Mouse (Mus musculus) liver, embryonic 14.5 days (tissue): Measurements from ENCODE around the gene Pml. TPM values are rescaled to one million over a fixed set of nuclear protein-coding genes. Genes with fewer than 3 reads are reported as not detected.

Experiments used
- ATAC-seq: fragments of 200-750 bp; cut with Nextera tagmentation; 2 replicates; pipeline ENCODE4 v1.8.0; 2017; ENCODE audit warnings: moderate number of reproducible peaks, mild to moderate bottlenecking, moderate library complexity; ENCODE audit not compliant: insufficient read depth
- DNase-seq, 3 experiments: peaks; one replicate each; pipeline ENCODE4 v3.0.0-alpha.2; 2012 to 2013; ENCODE audit warnings: low read depth in 3 of 3, low spot score in 3 of 3
- H3K27ac ChIP-seq: fragments of 300-500 bp; sonication (generic); 2 replicates; pipeline ENCODE4 v1.5.1; 2014; ENCODE audit warnings: moderate library complexity, mild to moderate bottlenecking, control low read depth, inconsistent platforms
- H3K27me3 ChIP-seq: fragments of 300-500 bp; sonication (generic); 2 replicates; pipeline ENCODE4 v1.6.1; 2014; ENCODE audit warnings: mild to moderate bottlenecking, low read length, moderate library complexity; ENCODE audit not compliant: control insufficient read depth, insufficient read depth
- H3K36me3 ChIP-seq: fragments of 300-500 bp; sonication (generic); replicated peaks from 2 replicates; pipeline ENCODE4 v1.6.1; 2014; ENCODE audit warnings: low read depth; ENCODE audit not compliant: control insufficient read depth, insufficient read depth
- H3K4me1 ChIP-seq, 2 experiments: fragments of 200-500 bp in 1 of 2; fragments of 300-500 bp in 1 of 2; sonication (generic) in 1 of 2; replicated peaks; 2 replicates each; pipeline ENCODE4 v1.6.1; 2012 to 2014; ENCODE audit warnings: antibody characterized with exemption in 1 of 2, inconsistent platforms in 1 of 2, low read length in 1 of 2; ENCODE audit not compliant: control insufficient read depth in 2 of 2, insufficient read depth in 2 of 2
- H3K4me2 ChIP-seq: fragments of 300-500 bp; sonication (generic); 2 replicates; pipeline ENCODE4 v1.6.1; 2014; ENCODE audit warnings: low read depth, mild to moderate bottlenecking, control low read depth, moderate library complexity
- H3K4me3 ChIP-seq, 2 experiments: fragments of 200-500 bp in 1 of 2; fragments of 300-500 bp in 1 of 2; sonication (generic) in 1 of 2; 2 replicates each; pipeline ENCODE4 v1.5.1; 2012 to 2014; ENCODE audit warnings: low read depth in 2 of 2, low read length in 2 of 2, mild to moderate bottlenecking in 2 of 2, control low read depth in 1 of 2, inconsistent platforms in 1 of 2, moderate library complexity in 1 of 2; ENCODE audit not compliant: insufficient read depth in 1 of 2
- H3K9ac ChIP-seq: fragments of 300-500 bp; sonication (generic); replicated peaks from 2 replicates; pipeline ENCODE4 v1.6.1; 2014; ENCODE audit warnings: mild to moderate bottlenecking, control low read depth, moderate library complexity
- H3K9me3 ChIP-seq: fragments of 300-500 bp; sonication (generic); 2 replicates; pipeline ENCODE4 v1.6.1; 2016; ENCODE audit warnings: low read length, mixed read lengths; ENCODE audit not compliant: control insufficient read depth
- CTCF ChIP-seq: IDR thresholded peaks from 2 replicates; pipeline ENCODE4 v1.5.1; 2016; ENCODE audit warnings: antibody characterized with exemption, low read depth, control low read depth
- EP300 ChIP-seq: IDR thresholded peaks from 2 replicates; pipeline ENCODE4 v1.6.1; 2016; ENCODE audit warnings: antibody characterized with exemption, low read depth
- WGBS: fragments of 180-500 bp; shearing (Covaris S2); extraction: QIAGEN DNeasy Blood & Tissue Kit; methylation state at CpG from one replicate; pipeline ENCODE4 v1.1.7; 2014; ENCODE audit not compliant: insufficient replicate concordance; 5-methylcytosine and 5-hydroxymethylcytosine counted together
- polyA plus RNA-seq, 2 experiments: library from polyadenylated mRNA; depleted of rRNA in 1 of 2; stranded (reverse) in 1 of 2; unstranded in 1 of 2; fragments of >200 nt; fragmentation: Nextera tagmentation in 1 of 2; extraction: Ambion mirVana in 1 of 2; gene quantifications; 2 replicates each; pipeline versions ENCODE4 v1.2.1 to v1.2.3; 2012 to 2014

The Pml gene
- polyA plus RNA-seq, 2 experiments: 17.1 to 17.6 TPM

DNA sequence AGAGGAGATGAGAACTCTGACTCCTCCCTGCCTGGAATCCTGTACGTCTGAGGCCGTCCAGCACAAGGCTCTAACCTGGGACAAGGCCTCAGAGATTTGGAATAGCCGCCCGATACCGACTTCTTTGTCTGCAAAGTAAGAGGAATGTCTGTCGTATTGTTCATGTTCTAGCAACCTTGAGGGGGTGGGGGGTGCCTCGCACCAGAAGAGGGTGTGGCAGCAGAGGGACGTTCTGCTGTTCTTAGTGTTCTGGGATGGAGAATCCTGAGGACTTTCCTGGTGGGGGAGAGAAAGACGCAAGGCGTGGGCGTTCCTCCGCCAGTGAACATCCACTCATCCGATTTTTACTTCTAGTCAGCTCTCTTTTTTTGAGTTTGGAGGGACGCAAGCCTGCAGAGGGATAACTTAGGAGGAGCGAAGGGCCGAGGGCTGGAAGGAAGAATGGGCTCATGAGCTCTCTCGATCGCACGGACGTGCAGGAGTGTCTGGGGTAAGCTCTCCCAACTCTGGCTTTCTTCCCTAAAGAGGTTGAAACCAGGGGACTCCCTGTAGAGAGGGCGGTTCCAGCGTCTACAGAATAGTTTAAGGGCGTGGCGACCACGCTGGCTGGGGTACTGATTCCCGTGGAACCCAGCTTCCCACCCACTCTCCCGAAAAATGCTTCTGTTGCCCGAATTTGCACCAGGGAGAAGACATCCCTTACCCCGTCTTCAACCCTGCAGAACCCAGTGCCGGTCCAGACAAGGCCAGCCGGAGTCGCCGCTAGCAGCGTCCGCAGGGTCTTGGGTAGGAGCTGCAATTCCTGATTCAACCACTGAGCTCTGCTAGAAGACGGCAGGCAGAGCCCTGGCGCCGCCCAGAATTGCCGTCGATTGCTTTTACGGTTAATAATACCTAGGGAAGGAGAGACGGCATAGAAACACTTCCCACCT lies 45.8 kb downstream of the Pml start, which contains the start of the genes Islr and Islr2:
Islr (minus strand) TSS at position 791 of the 932 bp plus-strand sequence.
Islr2 (minus strand) TSS at position 804 of the 932 bp plus-strand sequence.
- DNase-seq (peak in 1 of 3 experiments; percentile 49), ATAC-seq (peak; percentile 79)
- Histone ChIP-seq H3K4me1 (no peaks in the 10 kb centered on the region), H3K27me3 (peaks cover 59% of the 10 kb centered on the region), H3K27ac (no peak within 1 kb of the TSS), H3K36me3 (no peaks in the 10 kb centered on the region), H3K9ac (peak within 1 kb of the TSS; percentile 15; the same call in 1 of the 2 replicates), H3K4me2 (peak within 1 kb of the TSS; percentile 61), H3K4me3 (peak within 1 kb of the TSS; percentile 49 to 60), H3K9me3 (no peaks in the 10 kb centered on the region)
- WGBS: 4% methylated on average over 42 of the region's 42 CpGs
- TF ChIP-seq CTCF (peak; percentile 76), EP300 (no peak)

DNA sequence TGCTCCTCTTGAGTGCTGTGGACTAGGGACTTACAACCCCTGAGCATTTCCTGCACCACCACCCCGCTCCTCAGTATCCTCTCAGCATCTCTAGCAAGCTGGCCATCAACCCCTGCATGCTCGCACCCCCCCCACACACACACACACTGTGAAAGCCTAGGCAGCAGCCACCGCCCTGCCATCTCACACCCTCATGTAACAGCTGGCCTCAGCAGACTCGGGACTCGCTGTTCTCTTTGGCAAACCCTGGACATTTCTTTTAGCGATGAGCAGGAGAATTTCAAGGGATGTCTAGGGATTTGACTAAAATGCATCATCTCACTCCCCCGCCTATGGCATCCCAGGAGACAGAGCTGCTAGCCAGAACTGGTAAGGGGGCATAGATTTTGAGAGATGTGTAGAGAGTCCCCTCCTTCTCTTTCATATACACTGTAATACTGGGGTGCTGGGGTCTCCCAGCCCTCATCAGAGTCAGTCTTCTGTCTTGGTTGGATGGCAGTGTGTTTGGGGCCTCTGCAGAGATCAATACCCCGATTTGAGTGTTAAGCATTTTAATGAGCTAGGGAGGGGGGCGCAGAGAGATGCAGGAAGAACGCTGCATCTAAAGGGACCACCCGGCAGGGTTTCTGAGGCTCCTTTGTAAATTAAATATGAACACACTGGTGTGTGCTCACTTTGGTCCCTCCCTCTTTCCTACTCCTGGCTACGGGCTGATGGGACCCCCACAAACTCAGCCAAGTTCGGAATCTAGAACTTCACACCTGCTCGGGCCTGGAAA lies 46.7 kb downstream of the Pml start:
- Histone ChIP-seq H3K4me3 (no peak overlapping the region), H3K4me1 (no peaks in the 10 kb centered on the region), H3K9me3 (no peaks in the 10 kb centered on the region), H3K9ac (no peak overlapping the region), H3K4me2 (no peak overlapping the region), H3K27me3 (peaks cover 68% of the 10 kb centered on the region), H3K36me3 (no peaks in the 10 kb centered on the region), H3K27ac (no peak overlapping the region)
- DNase-seq (no peak), ATAC-seq (no peak)
- 7% methylated on average over 14 of the region's 14 CpGs for WGBS
- TF ChIP-seq CTCF (no peak), EP300 (no peak)

DNA sequence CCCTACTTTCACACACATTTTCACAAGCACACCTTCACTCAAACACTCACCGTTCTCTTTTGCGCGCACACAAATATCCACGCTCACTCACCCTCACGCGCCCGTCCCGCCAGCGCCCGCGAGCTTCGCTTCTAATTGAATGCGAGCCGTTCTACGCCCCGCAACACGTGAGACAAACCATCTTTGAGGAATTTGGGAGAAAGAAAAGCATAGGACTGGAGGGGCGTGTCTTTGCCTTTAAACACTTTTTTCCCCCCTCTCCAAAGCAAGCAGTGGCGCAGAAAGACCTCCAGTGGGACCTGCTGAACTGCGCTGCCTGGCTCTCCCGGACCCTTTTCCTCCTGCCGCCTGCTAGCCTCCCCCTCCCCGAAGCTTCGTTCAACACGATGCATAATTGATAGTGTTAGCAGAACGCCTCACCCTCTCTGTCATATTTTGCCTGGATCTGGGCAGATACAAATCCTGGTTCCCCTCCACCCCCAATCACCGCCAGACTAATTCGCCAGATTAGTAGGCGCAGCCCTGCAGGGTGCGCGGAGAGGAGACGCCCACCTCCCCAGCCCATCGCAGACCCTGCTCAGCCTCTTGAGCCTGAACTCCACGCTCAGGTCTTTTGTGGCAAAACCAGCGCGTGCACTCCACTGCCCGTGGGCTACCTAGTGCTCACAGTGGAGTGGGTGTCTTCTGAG lies 47.6 kb downstream of the Pml start:
- H3K4me3 ChIP-seq: no peak overlapping the region
- 4% methylated on average over 37 of the region's 37 CpGs for WGBS
- DNase-seq (no peak), ATAC-seq (no peak)
- H3K4me1 ChIP-seq: no peaks in the 10 kb centered on the region
- no peak overlapping the region for H3K9ac ChIP-seq
- H3K27ac ChIP-seq: no peak overlapping the region
- H3K36me3 ChIP-seq: no peaks in the 10 kb centered on the region
- TF ChIP-seq EP300 (no peak), CTCF (no peak)
- H3K27me3 ChIP-seq: peaks cover 76% of the 10 kb centered on the region
- no peaks in the 10 kb centered on the region for H3K9me3 ChIP-seq
- no peak overlapping the region for H3K4me2 ChIP-seq

DNA sequence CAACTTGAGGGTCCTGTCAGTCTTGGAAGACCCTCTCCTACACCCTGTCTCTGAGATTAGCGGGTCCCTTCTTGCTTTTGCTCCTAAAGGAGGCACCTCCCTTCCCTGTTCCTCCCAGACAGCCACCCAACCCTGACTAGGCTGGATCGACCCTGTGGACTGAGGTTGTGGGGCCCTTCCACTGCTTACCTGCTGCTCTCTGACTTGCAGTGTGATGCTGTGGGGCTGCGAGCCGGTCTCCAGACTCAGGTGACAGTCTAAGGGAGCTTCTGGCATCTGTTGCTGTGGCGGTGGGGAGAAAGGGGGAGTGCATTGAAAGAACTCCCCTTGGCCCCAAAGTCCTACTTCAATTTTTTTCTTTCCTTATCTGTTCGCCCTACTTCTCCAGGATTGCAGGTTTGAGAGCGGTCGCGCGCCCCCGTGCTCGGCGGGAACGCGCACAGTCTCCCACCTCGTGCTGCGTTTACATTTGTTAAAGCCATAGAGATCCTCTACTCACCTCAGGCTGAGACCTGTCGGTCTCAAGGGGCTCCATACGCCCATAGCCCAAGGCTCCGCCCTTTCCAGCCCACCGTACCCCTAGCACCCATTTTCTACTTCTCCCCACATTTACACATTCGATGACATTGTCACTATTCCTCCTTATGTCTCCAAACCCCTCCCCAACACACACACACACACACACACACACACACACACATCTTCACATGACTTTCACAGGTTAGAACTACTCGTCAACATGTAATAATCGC lies 48.3 kb downstream of the Pml start:
- DNase-seq (no peak), ATAC-seq (no peak)
- Histone ChIP-seq H3K4me2 (no peak overlapping the region), H3K27me3 (peaks cover 84% of the 10 kb centered on the region), H3K4me3 (no peak overlapping the region), H3K9me3 (no peaks in the 10 kb centered on the region), H3K27ac (no peak overlapping the region), H3K9ac (no peak overlapping the region), H3K36me3 (no peaks in the 10 kb centered on the region), H3K4me1 (no peaks in the 10 kb centered on the region)
- no peak for TF ChIP-seq CTCF
- no peak for TF ChIP-seq EP300
- WGBS: 2% methylated on average over 24 of the region's 24 CpGs
